Mouse (Mus musculus) C2C12 (cell line): ENCODE data around the gene Cradd. TPM values are rescaled to one million over a fixed set of nuclear protein-coding genes. Genes with fewer than 3 reads are reported as not detected.

Source experiments
- H3K27me3 ChIP-seq: one replicate; pipeline ENCODE4 v1.6.1; 2011; ENCODE audit not compliant: control insufficient read depth, insufficient read depth, insufficient read length
- H3K36me3 ChIP-seq: one replicate; pipeline ENCODE4 v1.6.1; 2011; ENCODE audit not compliant: control insufficient read depth, insufficient read depth
- H3K4me3 ChIP-seq: one replicate; pipeline ENCODE4 v1.5.1; 2011; ENCODE audit warnings: mild to moderate bottlenecking, control low read depth; ENCODE audit not compliant: poor library complexity, insufficient read depth, severe bottlenecking
- H3K79me2 ChIP-seq: one replicate; pipeline ENCODE4 v1.6.1; 2011; ENCODE audit not compliant: control insufficient read depth, insufficient read depth
- H3K79me3 ChIP-seq: one replicate; pipeline ENCODE4 v1.6.1; 2011; ENCODE audit warnings: low read depth, control low read depth
- H3ac ChIP-seq: one replicate; pipeline ENCODE3; 2011; ENCODE audit warnings: low read depth; ENCODE audit not compliant: control insufficient read depth, insufficient read length
- CEBPB ChIP-seq: IDR thresholded peaks from one replicate; pipeline ENCODE4 v1.6.1; 2011; ENCODE audit warnings: low read depth, mild to moderate bottlenecking, control low read depth, moderate library complexity
- CTCF ChIP-seq: IDR thresholded peaks from one replicate; pipeline ENCODE4 v1.5.1; 2011; ENCODE audit not compliant: control insufficient read depth, insufficient read depth, insufficient read length
- FOSL1 ChIP-seq: IDR thresholded peaks from one replicate; pipeline ENCODE4 v1.8.0; 2011; ENCODE audit warnings: mild to moderate bottlenecking, low read length; ENCODE audit not compliant: poor library complexity, insufficient read depth, severe bottlenecking
- MAX ChIP-seq: IDR thresholded peaks from one replicate; pipeline ENCODE4 v1.6.1; 2011; ENCODE audit warnings: mild to moderate bottlenecking, control low read depth
- MYOD1 ChIP-seq: IDR thresholded peaks from one replicate; pipeline ENCODE4 v1.6.1; 2011; ENCODE audit warnings: low read depth; ENCODE audit not compliant: control insufficient read depth, insufficient read length
- MYOG ChIP-seq: IDR thresholded peaks from one replicate; pipeline ENCODE4 v1.6.1; 2011; ENCODE audit not compliant: control insufficient read depth, insufficient read length; ENCODE audit errors: extremely low read depth
- USF1 ChIP-seq: IDR thresholded peaks from one replicate; pipeline ENCODE4 v1.6.1; 2011; ENCODE audit warnings: low read depth, mild to moderate bottlenecking, control low read depth, moderate library complexity
- polyA plus RNA-seq: library from polyadenylated mRNA; unstranded; fragments of >200 nt; fragmentation: generic; extraction: Trizol; gene quantifications from one replicate; pipeline ENCODE4 v1.2.1, GENCODE M21; 2012; ENCODE audit warnings: missing spikeins

Gene Cradd
- polyA plus RNA-seq, 1 experiment, result 4.5 TPM

- Histone ChIP-seq H3ac (no peak overlapping the region), H3K36me3 (no peaks in the 10 kb centered on the region), H3K79me3 (no peaks in the 10 kb centered on the region), H3K27me3 (no peaks in the 10 kb centered on the region), H3K4me3 (no peak overlapping the region), H3K79me2 (no peaks in the 10 kb centered on the region)
- no peak for TF ChIP-seq MYOD1
- no peak for TF ChIP-seq USF1
- no peak for TF ChIP-seq MYOG
- no peak for TF ChIP-seq CEBPB
- TF ChIP-seq FOSL1, result no peak
- no peak for TF ChIP-seq MAX
- no peak for TF ChIP-seq CTCF
These were observed 128.2 kb downstream of the Cradd start for GRCm38 (mm10) chr10:95195719-95196118.

- peak; percentile 25 for TF ChIP-seq MYOD1
- no peak for TF ChIP-seq CTCF
- peak; percentile 64 for TF ChIP-seq FOSL1
These were observed 129.2 kb downstream of the Cradd start for GRCm38 (mm10) chr10:95194776-95195175.

GRCm38 (mm10) chr10:95193875-95194281 is 130.1 kb downstream of the Cradd start:
- no peak overlapping the region for H3K4me3 ChIP-seq
- no peaks in the 10 kb centered on the region for H3K79me2 ChIP-seq
- H3K27me3 ChIP-seq, result no peaks in the 10 kb centered on the region
- H3K79me3 ChIP-seq, result no peaks in the 10 kb centered on the region
- no peak overlapping the region for H3ac ChIP-seq
- TF ChIP-seq CTCF, result no peak
- TF ChIP-seq MYOD1, result no peak
- TF ChIP-seq FOSL1, result no peak
- no peak for TF ChIP-seq MAX
- TF ChIP-seq CEBPB, result no peak
- TF ChIP-seq MYOG, result no peak
- no peak for TF ChIP-seq USF1
- H3K36me3 ChIP-seq, result no peaks in the 10 kb centered on the region

More at GRCm38 (mm10) chr10:95194776-95195175, 129.2 kb downstream of the Cradd start:
- Histone ChIP-seq H3K4me3 (no peak overlapping the region), H3K79me3 (no peaks in the 10 kb centered on the region), H3K27me3 (no peaks in the 10 kb centered on the region), H3K36me3 (no peaks in the 10 kb centered on the region), H3K79me2 (no peaks in the 10 kb centered on the region), H3ac (no peak overlapping the region)

GRCm38 (mm10) chr10:95191881-95192280 is 132.1 kb downstream of the Cradd start:
- no peaks in the 10 kb centered on the region for H3K36me3 ChIP-seq
- no peak for TF ChIP-seq USF1
- TF ChIP-seq FOSL1, result no peak
- TF ChIP-seq CEBPB, result no peak
- TF ChIP-seq MYOD1, result no peak
- TF ChIP-seq MAX, result no peak
- TF ChIP-seq CTCF, result no peak
- no peak for TF ChIP-seq MYOG
- no peaks in the 10 kb centered on the region for H3K27me3 ChIP-seq
- H3K4me3 ChIP-seq, result no peak overlapping the region
- H3K79me2 ChIP-seq, result no peaks in the 10 kb centered on the region
- no peaks in the 10 kb centered on the region for H3K79me3 ChIP-seq
- H3ac ChIP-seq, result no peak overlapping the region

GRCm38 (mm10) chr10:95191151-95191655 is 132.7 kb downstream of the Cradd start:
- no peaks in the 10 kb centered on the region for H3K79me3 ChIP-seq
- H3K27me3 ChIP-seq, result no peaks in the 10 kb centered on the region
- H3K4me3 ChIP-seq, result no peak overlapping the region
- no peak overlapping the region for H3ac ChIP-seq
- TF ChIP-seq MYOG, result no peak
- TF ChIP-seq CTCF, result no peak
- TF ChIP-seq MYOD1, result no peak
- TF ChIP-seq MAX, result no peak
- no peak for TF ChIP-seq USF1
- no peak for TF ChIP-seq CEBPB
- TF ChIP-seq FOSL1, result no peak
- no peaks in the 10 kb centered on the region for H3K36me3 ChIP-seq
- no peaks in the 10 kb centered on the region for H3K79me2 ChIP-seq

GRCm38 (mm10) chr10:95189550-95190211 is 134.3 kb downstream of the Cradd start:
- Histone ChIP-seq H3K27me3 (no peaks in the 10 kb centered on the region), H3K79me3 (no peaks in the 10 kb centered on the region), H3K4me3 (no peak overlapping the region), H3ac (no peak overlapping the region), H3K36me3 (no peaks in the 10 kb centered on the region), H3K79me2 (no peaks in the 10 kb centered on the region)
- TF ChIP-seq CTCF (no peak), USF1 (no peak), MYOD1 (no peak), MAX (no peak), MYOG (no peak), FOSL1 (no peak), CEBPB (no peak)
